ENCODE assay signal across 24 mouse cellular contexts in the genomic region with DNA sequence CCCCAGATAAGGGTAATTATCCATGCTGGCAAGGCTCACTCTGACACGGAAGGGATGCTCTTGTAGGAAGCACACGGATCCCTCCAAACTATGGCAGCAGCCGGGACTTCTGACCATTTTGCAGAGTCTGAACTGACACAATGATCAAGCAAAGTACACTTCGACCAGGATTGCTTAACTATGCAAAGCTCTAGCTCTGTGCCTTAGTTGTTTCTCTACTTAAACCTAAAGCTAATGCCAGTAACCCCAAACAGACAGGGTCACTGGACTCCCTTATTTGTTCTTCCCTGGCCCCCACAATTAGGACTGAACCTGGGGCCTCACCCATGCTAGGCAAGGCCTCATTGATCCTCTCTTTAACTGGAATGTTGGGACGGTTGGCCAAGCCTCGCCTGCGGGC. TPM values are rescaled to one million over a fixed set of nuclear protein-coding genes. Genes with fewer than 3 reads are reported as not detected.
DNase-seq lines count a peak whose midpoint lies in the region; ATAC-seq and TF ChIP-seq lines count a peak whose summit lies in the region.
"Had no signal": no experiment of that assay in that cellular context is flagged by ENCODE, and none has a peak within 500 bp of the region (broad histone marks: within the 10 kb centered on the region; RNA-seq: fewer than 3 reads in every experiment).

No protein-coding gene starts in this region.

- 20% methylated on average over 7 of the region's 7 CpGs for WGBS in liver, adult 2 months
- WGBS in liver, embryonic 14.5 days (ENCODE audit: insufficient replicate concordance): 58% methylated on average over 7 of the region's 7 CpGs
- 51% methylated on average over 7 of the region's 7 CpGs for WGBS in liver, postnatal 0 days (ENCODE audit: insufficient replicate concordance)

- no peaks in the 10 kb centered on the region for H3K79me2 ChIP-seq in liver, adult 2 months (ENCODE audit: control insufficient read depth, insufficient read depth, low read length)

- H3K36me3 ChIP-seq in liver, adult 2 months (ENCODE audit: control insufficient read depth, insufficient read depth, low read length): no peaks in the 10 kb centered on the region
- no peaks in the 10 kb centered on the region for H3K36me3 ChIP-seq in liver, embryonic 14.5 days (replicated peaks; ENCODE audit: control insufficient read depth, insufficient read depth, low read depth)
- H3K36me3 ChIP-seq in liver, postnatal 0 days (replicated peaks; ENCODE audit: insufficient read depth, low read length): no peaks in the 10 kb centered on the region
- H3K36me3 ChIP-seq: G1E; heart, embryonic 10.5 days; heart, embryonic 13.5 days had no signal

- no peak overlapping the region for H3K9ac ChIP-seq in liver, adult 2 months (ENCODE audit: low read depth, low read length)
- H3K9ac ChIP-seq in liver, embryonic 14.5 days (replicated peaks): no peak overlapping the region
- H3K9ac ChIP-seq in liver, postnatal 0 days (replicated peaks): no peak overlapping the region
- H3K9ac ChIP-seq: heart, embryonic 13.5 days; hindbrain, embryonic 14.5 days had no signal

- no peak for TF ChIP-seq EP300 in liver, embryonic 14.5 days (IDR thresholded peaks at IDR 0.05; ENCODE audit: low read depth)
- no peak for TF ChIP-seq EP300 in liver, postnatal 0 days (IDR thresholded peaks at IDR 0.05; ENCODE audit: low read depth)

- H3K9me3 ChIP-seq in liver, embryonic 14.5 days (ENCODE audit: control insufficient read depth, low read length): peaks cover 3% of the 10 kb centered on the region; the same call in 1 of the 2 replicates
- H3K9me3 ChIP-seq in liver, postnatal 0 days (ENCODE audit: low read length): no peaks in the 10 kb centered on the region
- H3K9me3 ChIP-seq: G1E; heart, embryonic 10.5 days had no signal

- no peaks in the 10 kb centered on the region for H3K27me3 ChIP-seq in liver, adult 2 months (ENCODE audit: control insufficient read depth, insufficient read depth, low read length)
- H3K27me3 ChIP-seq in liver, embryonic 14.5 days (ENCODE audit: control insufficient read depth, insufficient read depth, low read length): no peaks in the 10 kb centered on the region
- no peaks in the 10 kb centered on the region for H3K27me3 ChIP-seq in liver, postnatal 0 days (ENCODE audit: insufficient read depth, low read length)
- H3K27me3 ChIP-seq: CH12.LX; heart, embryonic 13.5 days had no signal

- ATAC-seq in liver, embryonic 14.5 days (ENCODE audit: insufficient read depth): peak; percentile 18; the same call in 1 of the 2 replicates
- peak; percentile 34 for ATAC-seq in liver, postnatal 0 days
- ATAC-seq: forebrain, embryonic 14.5 days; hindbrain, postnatal 0 days; inflammation-experienced regulatory T-cells, adult 6 months; Patski had no signal

- no peak overlapping the region for H3K4me2 ChIP-seq in liver, embryonic 14.5 days (ENCODE audit: low read depth)
- H3K4me2 ChIP-seq in liver, postnatal 0 days (ENCODE audit: low read depth, low read length): no peak overlapping the region
- H3K4me2 ChIP-seq: heart, embryonic 13.5 days; hindbrain, embryonic 14.5 days had no signal

- DNase-seq in liver, adult 2 months (ENCODE audit: extremely low read depth, low read depth, low spot score): peak; percentile 91
- no peak for DNase-seq in liver
- no peak for DNase-seq in liver, embryonic 14.5 days (ENCODE audit: low read depth in 3 of 3, low spot score in 3 of 3)
- no peak for DNase-seq in liver, postnatal 0 days
- no peak for DNase-seq in embryo, embryonic 9.5 days (ENCODE audit: extremely low spot score)
- DNase-seq in left cerebral cortex, adult 18-20 months (ENCODE audit: low spot score in 2 of 2): no peak
- DNase-seq: B cell, adult 2 months; cerebellum, adult 18-20 months; cerebellum, adult 9-10 months; cerebellum, postnatal 14 days; gastrocnemius, postnatal 10 days; gastrocnemius, postnatal 36 days; heart, adult 2 months; heart, postnatal 14 days; heart, postnatal 4 days had no signal

- TF ChIP-seq POLR2A in liver, adult 2 months (IDR thresholded peaks at IDR 0.05; ENCODE audit: extremely low read depth, insufficient read depth, low read length): no peak

- TF ChIP-seq CTCF in liver, adult 2 months (IDR thresholded peaks at IDR 0.05; ENCODE audit: low read depth, low read length): no peak
- TF ChIP-seq CTCF in liver, embryonic 14.5 days (IDR thresholded peaks at IDR 0.05; ENCODE audit: low read depth): no peak
- no peak for TF ChIP-seq CTCF in liver, postnatal 0 days (IDR thresholded peaks at IDR 0.05; ENCODE audit: low read depth)

- H3K27ac ChIP-seq in liver, adult 2 months (replicated peaks; ENCODE audit: insufficient read depth, low read depth, low read length): peak overlapping the region; percentile 79
- no peak overlapping the region for H3K27ac ChIP-seq in liver, embryonic 14.5 days
- H3K27ac ChIP-seq in liver, postnatal 0 days (ENCODE audit: low read depth): peak overlapping the region; percentile 66
- H3K27ac ChIP-seq: heart, adult 2 months; heart, embryonic 13.5 days; hindbrain, embryonic 14.5 days; hindbrain, postnatal 0 days had no signal

- no peak overlapping the region for H3K4me3 ChIP-seq in liver, adult 2 months (ENCODE audit: insufficient read depth, low read depth, low read length)
- no peak overlapping the region for H3K4me3 ChIP-seq in liver, embryonic 14.5 days (ENCODE audit: insufficient read depth in 1 of 2, low read depth in 2 of 2, low read length in 2 of 2)
- H3K4me3 ChIP-seq in liver, postnatal 0 days (ENCODE audit: low read depth, low read length): no peak overlapping the region
- H3K4me3 ChIP-seq: heart, adult 2 months; heart, embryonic 10.5 days; heart, embryonic 13.5 days had no signal

- H3K4me1 ChIP-seq in liver, adult 2 months (ENCODE audit: control insufficient read depth, insufficient read depth, low read length): peaks cover 25% of the 10 kb centered on the region
- H3K4me1 ChIP-seq in liver, embryonic 14.5 days (replicated peaks; ENCODE audit: control insufficient read depth in 2 of 2, insufficient read depth in 2 of 2, low read length in 1 of 2): peaks cover 0 to 4% of the 10 kb centered on the region in 2 experiments; a peak in 2 of 4 replicates
- peaks cover 14% of the 10 kb centered on the region for H3K4me1 ChIP-seq in liver, postnatal 0 days (ENCODE audit: insufficient read depth)

RNA-seq across cellular contexts. Expression of gene Tnks2, which starts 33.7 kb away (rescaled TPM):
- total RNA-seq in liver, adult 2 months (2014; rRNA removed): 50.9 and 55.2 TPM in 2 replicates
- 6.3 and 8.6 TPM in 2 replicates for polyA plus RNA-seq in liver, adult 2 months (2012; rRNA removed)
- polyA plus RNA-seq in liver, embryonic 14.5 days (2012; rRNA removed): 13.5 and 19.4 TPM in 2 replicates
- 19.0 and 21.0 TPM in 2 replicates for polyA plus RNA-seq in liver, embryonic 14.5 days (2014; fragmentation: Nextera tagmentation; extraction: Ambion mirVana)
- 9.3 and 9.8 TPM in 2 replicates for polyA plus RNA-seq in liver, postnatal 0 days (2015; fragmentation: Nextera tagmentation; extraction: Ambion mirVana)
- total RNA-seq in left cerebral cortex, adult 18-20 months (2021): 100 to 1,000 TPM; 110 to 117 TPM
